ENCODE assay signal across 32 mouse cellular contexts in the genomic region with DNA sequence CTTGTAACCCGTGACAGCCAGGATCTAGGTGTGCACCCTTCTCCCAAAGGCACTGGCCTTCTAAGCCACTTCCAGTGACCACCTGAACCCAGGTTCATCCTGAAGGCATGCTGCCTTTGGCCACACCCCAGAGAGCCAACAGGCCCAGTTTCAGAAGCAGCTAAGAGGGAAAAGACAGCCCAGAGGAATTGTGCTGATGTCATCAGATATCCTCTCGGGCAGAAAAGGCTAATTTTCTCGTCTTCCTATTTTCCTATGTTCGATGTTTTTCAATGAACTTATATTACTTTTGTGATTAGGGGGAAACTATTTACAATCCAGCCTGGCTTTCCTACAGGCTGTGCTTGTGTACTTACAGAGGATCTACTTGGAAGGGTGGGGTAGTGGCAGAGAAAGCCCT. TPM values are rescaled to one million over a fixed set of nuclear protein-coding genes. Genes with fewer than 3 reads are reported as not detected.
"Had no signal": no experiment of that assay in that cellular context is flagged by ENCODE, and none has a peak within 500 bp of the region (broad histone marks: within the 10 kb centered on the region; RNA-seq: fewer than 3 reads in every experiment).

No protein-coding gene starts in this region.

- H3K4me3 ChIP-seq: heart, embryonic 10.5 days; heart, embryonic 12.5 days; hindbrain, embryonic 13.5 days; hindbrain, embryonic 15.5 days; layer of hippocampus, adult 2 months; left cerebral cortex, adult 2 months; limb, embryonic 10.5 days; limb, embryonic 12.5 days; liver, embryonic 13.5 days; liver, embryonic 15.5 days had no signal

- H3K9me3 ChIP-seq: heart, embryonic 10.5 days; heart, embryonic 12.5 days; hindbrain, embryonic 13.5 days; hindbrain, embryonic 15.5 days; limb, embryonic 10.5 days; limb, embryonic 12.5 days; liver, embryonic 13.5 days; liver, embryonic 15.5 days had no signal

- H3K36me3 ChIP-seq: heart, embryonic 10.5 days; heart, embryonic 12.5 days; hindbrain, embryonic 13.5 days; hindbrain, embryonic 15.5 days; limb, embryonic 10.5 days; limb, embryonic 12.5 days; liver, embryonic 13.5 days; liver, embryonic 15.5 days had no signal

- DNase-seq: gastrocnemius, postnatal 14 days; gastrocnemius, postnatal 36 days; heart, adult 18-20 months; heart, postnatal 10 days; kidney, adult 18-20 months; kidney, adult 8-10 months; kidney, postnatal 10 days; kidney, postnatal 4 days; liver; liver, embryonic 13.5 days had no signal

- H3K27ac ChIP-seq: heart, embryonic 10.5 days; hindbrain, embryonic 13.5 days; hindbrain, embryonic 15.5 days; hindbrain, postnatal 0 days; layer of hippocampus, adult 2 months; left cerebral cortex, adult 2 months; limb, embryonic 10.5 days; limb, embryonic 12.5 days; liver, embryonic 13.5 days; liver, embryonic 15.5 days had no signal

- H3K4me1 ChIP-seq: heart, embryonic 10.5 days; heart, embryonic 12.5 days; limb, embryonic 12.5 days; liver, embryonic 13.5 days; liver, embryonic 15.5 days had no signal

- H3K27me3 ChIP-seq: heart, embryonic 12.5 days; hindbrain, embryonic 13.5 days; hindbrain, embryonic 15.5 days; limb, embryonic 12.5 days had no signal

- H3K9ac ChIP-seq: heart, embryonic 12.5 days; hindbrain, embryonic 13.5 days; hindbrain, embryonic 15.5 days; limb, embryonic 12.5 days; liver, embryonic 13.5 days; liver, embryonic 15.5 days had no signal

RNA-seq across cellular contexts. Expression of gene Nkx1-2, which starts 58.8 kb away (rescaled TPM):
- total RNA-seq: gastrocnemius, adult 18-20 months; gastrocnemius, adult 8-10 months; gastrocnemius, postnatal 14 days; gastrocnemius, postnatal 36 days; heart, adult 18-20 months; heart, adult 8-10 months; heart, postnatal 10 days; heart, postnatal 25 days; hematopoietic stem cell, adult 5-6 weeks; hindbrain, postnatal 0 days; layer of hippocampus, adult 2 months; layer of hippocampus, postnatal 10 days; left cerebral cortex, adult 2 months; left cerebral cortex, postnatal 14 days had no signal
- polyA plus RNA-seq: heart, embryonic 10.5 days; heart, embryonic 12.5 days; heart, embryonic 14.5 days; heart, embryonic 16.5 days; kidney, embryonic 14.5 days; kidney, embryonic 16.5 days; limb, embryonic 10.5 days; limb, embryonic 12.5 days; liver, embryonic 11.5 days; liver, embryonic 13.5 days; liver, embryonic 15.5 days had no signal
